Mouse (Mus musculus) layer of hippocampus, postnatal 25 days (tissue): ENCODE data around the gene Gm2a. TPM values are rescaled to one million over a fixed set of nuclear protein-coding genes. Genes with fewer than 3 reads are reported as not detected.

Experiments used
- DNase-seq, 2 experiments: peaks; one replicate each; pipeline ENCODE4 v3.0.0; 2022; ENCODE audit warnings: mixed read lengths in 2 of 2, low spot score in 1 of 2; ENCODE audit errors: extremely low spot score in 1 of 2
- total RNA-seq, 2 experiments: library from RNA; stranded (reverse); gene quantifications; 2 replicates each; pipeline ENCODE4 v1.2.3; 2021

Gene Gm2a
- 10 to 100 TPM; 38.7 to 42.5 TPM for total RNA-seq

- peak; percentile 76 to 85 for DNase-seq
These were observed at the start of gene Gm2a for GRCm38 (mm10) chr11:55097463-55098188. Gm2a (plus strand) TSS chr11:55098115.

DNA sequence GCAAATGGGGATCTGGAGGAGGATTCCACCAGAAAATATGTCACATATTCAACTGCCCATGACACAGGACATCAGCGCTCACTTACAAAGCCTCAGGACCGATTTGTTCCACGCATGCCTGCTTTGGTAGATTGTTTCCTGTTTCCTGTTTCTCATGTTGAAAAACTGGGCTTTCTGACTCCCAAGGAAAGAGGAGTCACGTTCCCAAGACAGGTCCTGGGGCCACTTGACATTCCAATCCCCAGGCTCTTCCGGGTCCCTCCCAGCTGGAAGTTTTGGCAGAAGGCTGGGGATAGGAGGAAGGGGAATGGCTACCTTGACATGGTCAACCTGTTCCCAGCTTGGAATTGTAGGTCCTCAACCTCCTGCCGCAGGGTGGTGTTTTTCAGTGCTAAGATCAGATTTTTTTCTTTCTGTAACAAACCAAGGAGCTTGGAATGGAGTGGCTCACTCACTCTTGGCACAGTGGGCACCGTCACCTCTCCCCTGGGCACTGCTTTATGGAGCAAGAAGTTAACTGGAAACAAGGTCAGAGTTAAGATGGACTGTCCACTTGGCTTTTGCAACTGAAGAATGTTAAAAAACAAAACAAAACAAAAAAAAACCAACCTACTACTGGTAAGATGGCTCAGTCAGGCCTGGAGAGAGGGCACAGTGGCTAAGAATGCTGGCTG, 46.9 kb upstream of the Gm2a start:
- DNase-seq, result no peak

DNA sequence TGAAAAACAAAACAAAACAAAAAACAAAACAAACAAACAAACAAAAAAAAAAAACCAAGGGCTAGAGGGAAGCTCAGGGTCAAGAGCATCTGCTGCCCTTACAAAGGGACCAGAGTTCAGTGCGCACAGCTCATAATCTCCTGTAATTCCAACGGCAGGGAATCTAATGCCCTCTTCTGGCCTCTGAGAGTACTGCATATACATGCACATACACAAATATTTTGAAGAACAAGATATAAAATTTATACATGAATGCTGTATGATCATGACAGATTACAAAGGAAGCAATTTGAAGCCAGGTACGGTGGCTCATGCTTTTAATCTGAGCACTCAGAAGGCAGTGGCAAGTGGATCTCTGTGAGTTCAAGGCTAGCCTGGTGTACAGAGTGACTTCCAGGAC, 40.4 kb upstream of the Gm2a start:
- no peak for DNase-seq

GRCm38 (mm10) chr11:55060802-55061201, 37.1 kb upstream of the Gm2a start:
- DNase-seq, result no peak

DNA sequence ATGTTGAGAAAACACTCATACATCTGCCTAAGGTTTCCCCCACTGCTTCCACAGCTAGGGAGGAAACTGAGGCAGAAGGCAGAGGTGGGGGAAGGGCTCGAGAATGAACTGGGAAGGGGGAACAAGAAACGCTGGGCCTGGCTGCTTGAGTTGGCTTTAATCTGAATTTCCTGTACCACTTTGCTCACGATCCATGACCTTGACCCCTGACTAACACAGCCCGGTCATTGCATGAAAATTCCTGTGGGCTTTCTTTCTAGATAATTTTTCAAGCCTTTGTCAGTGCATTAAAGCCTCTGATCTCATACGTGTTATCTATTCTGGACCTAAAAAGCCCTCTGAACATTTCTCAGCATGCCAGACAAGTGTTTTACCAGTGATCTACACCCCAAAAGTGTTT, 35.1 kb upstream of the Gm2a start:
- no peak for DNase-seq

- DNase-seq, result no peak
These were observed 31.0 kb upstream of the Gm2a start for GRCm38 (mm10) chr11:55066921-55067320.

GRCm38 (mm10) chr11:55069023-55069422, 28.9 kb upstream of the Gm2a start:
- no peak for DNase-seq

DNA sequence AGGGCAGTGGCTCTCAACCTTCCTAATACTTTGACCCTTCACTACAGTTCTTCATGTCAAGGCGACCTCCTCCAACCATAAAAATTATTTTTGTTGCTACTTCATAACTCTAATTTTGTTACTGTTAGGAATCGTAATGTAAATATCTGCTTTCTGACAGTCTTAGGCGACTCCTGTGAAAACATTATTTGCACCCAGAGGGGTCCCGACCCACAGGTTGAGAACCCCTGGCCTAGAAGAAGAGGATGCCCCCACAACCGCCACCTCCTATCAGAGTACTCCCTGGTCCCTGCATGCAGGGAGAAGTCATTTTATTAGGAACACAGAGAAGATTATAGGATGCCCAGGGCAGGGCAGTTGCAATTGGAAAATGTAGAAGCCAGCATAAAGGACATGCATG, 26.6 kb upstream of the Gm2a start:
- no peak for DNase-seq

DNA sequence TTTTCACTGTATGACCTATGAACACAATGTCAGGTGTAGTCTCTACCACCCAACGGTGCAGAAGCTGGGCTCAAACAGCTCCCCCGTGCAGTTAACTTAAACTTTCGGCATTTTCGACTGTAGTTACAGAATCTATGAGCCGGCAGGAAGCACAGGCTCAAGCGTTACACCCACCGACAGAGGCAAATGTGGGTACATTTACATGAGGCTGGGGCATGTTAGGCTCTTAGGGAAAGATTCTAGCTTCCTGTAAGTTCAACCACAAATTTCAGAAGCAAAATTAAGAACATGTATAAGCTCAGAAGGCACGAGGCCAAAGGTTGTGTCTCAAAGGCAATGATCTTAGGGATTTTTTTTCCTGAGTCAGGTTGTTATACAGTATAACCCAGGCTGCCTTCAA, 25.4 kb upstream of the Gm2a start:
- DNase-seq, result no peak

- no peak for DNase-seq
These were observed 24.7 kb upstream of the Gm2a start for GRCm38 (mm10) chr11:55073191-55073590.

- DNase-seq, result peak in 1 of 2 experiments; percentile 18
These were observed 22.3 kb upstream of the Gm2a start for GRCm38 (mm10) chr11:55075602-55076001.

DNA sequence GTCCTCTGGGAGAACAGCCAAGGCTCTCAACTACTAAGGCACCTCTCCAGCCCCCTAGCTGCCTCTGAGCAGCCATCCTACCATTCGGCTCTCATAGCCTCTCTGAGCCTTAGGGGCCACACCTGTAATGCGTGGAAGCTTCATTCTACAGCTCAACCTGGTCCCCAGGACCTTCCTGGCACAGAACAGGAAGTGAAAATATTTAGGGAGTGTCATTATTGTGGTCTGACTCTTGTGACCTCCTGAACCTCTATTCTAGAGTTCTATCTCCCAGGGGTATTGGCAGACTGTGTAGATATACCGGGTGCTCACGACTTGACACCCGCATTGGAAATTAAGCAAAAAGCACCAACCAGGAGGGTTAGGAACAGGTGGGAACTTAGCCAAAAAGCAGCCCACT, 21.7 kb upstream of the Gm2a start:
- DNase-seq, result no peak

- peak in 1 of 2 experiments; percentile 35 for DNase-seq
These were observed 20.3 kb upstream of the Gm2a start, which contains the start of gene Ccdc69 for GRCm38 (mm10) chr11:55077331-55078231. Ccdc69 (minus strand) TSS chr11:55078131.

GRCm38 (mm10) chr11:55078502-55078901, 19.4 kb upstream of the Gm2a start:
- DNase-seq, result no peak

DNA sequence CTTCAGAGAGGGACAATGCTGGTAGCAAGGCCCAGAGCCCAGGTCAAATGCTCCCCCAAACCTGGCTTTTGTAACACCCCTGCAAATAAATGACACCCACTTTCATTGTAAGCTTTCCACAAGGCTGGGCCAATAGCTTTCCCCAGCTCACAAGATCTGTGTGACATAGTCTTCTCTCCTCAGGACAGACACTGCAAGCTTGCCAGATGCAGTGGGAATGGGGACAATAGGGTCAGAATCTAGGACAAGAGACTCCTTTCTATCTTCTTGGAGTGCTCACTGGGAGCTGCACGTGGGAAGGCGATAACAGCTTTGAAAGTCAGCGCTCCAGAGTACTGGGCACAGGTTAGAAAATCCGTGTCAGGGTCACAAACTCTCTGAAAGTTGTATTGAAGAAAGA, 18.7 kb upstream of the Gm2a start:
- no peak for DNase-seq

DNA sequence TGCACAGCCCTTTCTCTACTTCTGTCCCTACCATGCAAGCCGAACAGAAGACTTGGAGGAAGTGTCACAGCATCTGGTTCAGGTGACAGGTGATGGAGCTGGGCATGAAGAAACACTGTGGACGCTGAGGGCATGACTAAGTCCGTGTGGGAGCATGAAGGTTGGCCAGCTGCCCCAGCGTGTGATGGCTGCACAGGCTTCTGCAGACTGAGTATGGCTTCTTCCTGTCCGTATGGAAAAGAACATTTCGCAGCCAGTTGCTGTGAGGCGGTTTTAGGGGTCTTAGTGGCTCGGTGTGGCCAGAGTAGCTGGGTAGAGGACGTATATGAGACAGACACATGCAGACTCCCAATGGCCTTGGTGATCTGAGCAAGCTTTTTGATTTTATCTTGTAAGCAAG, 16.7 kb upstream of the Gm2a start:
- DNase-seq, result no peak

DNA sequence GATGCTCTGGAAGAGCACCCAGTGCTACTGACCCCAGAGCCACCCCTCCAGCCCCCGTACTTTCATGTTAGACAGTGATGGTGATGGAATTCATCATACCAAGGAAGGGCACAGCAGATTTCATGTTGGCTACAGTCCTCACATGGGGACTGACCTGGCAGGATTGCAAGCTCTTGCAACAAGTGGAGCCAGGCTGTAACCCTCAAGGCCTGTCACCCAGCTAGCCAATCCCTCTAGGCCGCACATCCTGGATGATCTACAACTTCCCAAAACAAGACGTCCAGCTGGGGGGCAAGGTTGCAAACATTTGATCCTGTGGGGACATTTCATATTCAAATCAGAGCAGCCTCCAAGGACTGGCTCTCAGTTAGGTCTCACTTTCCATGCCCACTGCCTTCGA, 13.3 kb upstream of the Gm2a start:
- no peak for DNase-seq

DNA sequence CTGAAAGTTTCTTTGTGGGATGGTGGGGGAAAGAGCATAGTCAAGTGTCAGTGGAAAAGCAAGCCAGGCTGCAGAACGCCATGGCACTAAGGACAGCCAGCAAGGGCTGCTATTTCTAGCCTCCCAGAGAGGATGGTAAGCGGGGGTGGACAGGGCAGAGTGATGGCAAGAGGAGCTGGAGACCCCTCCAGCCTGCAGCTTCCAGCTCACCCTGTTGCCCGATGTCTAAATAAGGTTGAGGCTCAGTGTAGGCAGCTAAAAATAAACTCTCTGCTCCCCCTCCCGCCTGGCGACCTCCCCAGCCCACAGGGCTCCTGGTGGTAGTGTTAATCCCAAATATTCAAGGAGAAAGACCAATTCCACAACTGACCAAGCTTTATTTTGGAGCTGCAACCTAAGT, 12.5 kb upstream of the Gm2a start:
- DNase-seq, result no peak

- DNase-seq, result peak; percentile 57 to 86
These were observed 10.9 kb upstream of the Gm2a start for GRCm38 (mm10) chr11:55087006-55087405.

GRCm38 (mm10) chr11:55089892-55090291, 8.0 kb upstream of the Gm2a start:
- no peak for DNase-seq

DNA sequence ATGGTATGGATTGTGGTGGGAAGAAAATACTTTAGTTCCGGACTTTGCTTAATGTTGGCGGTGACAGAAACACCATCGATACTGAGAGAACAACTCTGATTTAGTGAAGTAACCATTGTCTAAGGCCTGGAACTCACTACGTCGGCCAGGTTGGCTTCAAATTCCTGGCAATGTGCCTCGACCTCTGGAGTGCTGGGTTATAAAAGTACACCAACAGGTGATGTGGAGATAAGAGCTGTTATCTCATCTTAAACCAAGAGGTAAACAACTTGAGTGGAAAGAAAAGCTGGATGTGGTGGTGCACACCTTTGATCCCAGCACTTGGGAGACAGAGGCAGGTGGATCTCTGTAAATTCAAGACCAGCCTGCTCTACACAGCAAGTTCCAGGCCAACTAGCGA, 4.8 kb upstream of the Gm2a start:
- no peak for DNase-seq
